Mouse (Mus musculus): Measurements from ENCODE around the gene Nutf2-ps1. TPM values are rescaled to one million over a fixed set of nuclear protein-coding genes. Genes with fewer than 3 reads are reported as not detected.
A peak's percentile ranks its signal among the peaks of the same experiment; 100 is the strongest.

Gene Nutf2-ps1
- polyA plus RNA-seq, 1 experiment from 2014 or later = 283 TPM

- H3K9me3 ChIP-seq = no peaks in the 10 kb centered on the region
- 0 out of 2 replicates have a peak overlapping the region, but pooled peaks have one; percentile 4 for H3K4me2 ChIP-seq
- WGBS = 54% methylated on average over 12 of the region's 12 CpGs
These were observed 37.9 kb downstream of the Nutf2-ps1 start for GRCm38 (mm10) chr19:53550972-53551371.

GRCm38 (mm10) chr19:53547597-53547996, 41.3 kb downstream of the Nutf2-ps1 start:
- no peak for ATAC-seq (ENCODE audit: extremely low read depth, insufficient number of reproducible peaks, low FRiP score, low TSS enrichment)
- H3K27me3 ChIP-seq (replicated peaks) = no peaks in the 10 kb centered on the region
- H3K36me3 ChIP-seq = peaks cover 8% of the 10 kb centered on the region
- H3K9ac ChIP-seq = no peak overlapping the region
- peaks cover 9% of the 10 kb centered on the region; the same call in 1 of the 2 replicates for H3K4me1 ChIP-seq
- 63% methylated on average over 8 of the region's 8 CpGs for WGBS
- no peak overlapping the region for H3K4me3 ChIP-seq
- no peak overlapping the region for H3K27ac ChIP-seq (replicated peaks)
- no peak overlapping the region for H3K4me2 ChIP-seq
- H3K9me3 ChIP-seq = no peaks in the 10 kb centered on the region

More at GRCm38 (mm10) chr19:53550972-53551371, 37.9 kb downstream of the Nutf2-ps1 start:
- H3K27me3 ChIP-seq (replicated peaks) = no peaks in the 10 kb centered on the region
- H3K4me1 ChIP-seq = peaks cover 20% of the 10 kb centered on the region
- H3K27ac ChIP-seq (replicated peaks) = no peak overlapping the region
- no peak for ATAC-seq (ENCODE audit: extremely low read depth, insufficient number of reproducible peaks, low FRiP score, low TSS enrichment)
- H3K4me3 ChIP-seq = no peak overlapping the region
- no peaks in the 10 kb centered on the region for H3K36me3 ChIP-seq
- no peak overlapping the region for H3K9ac ChIP-seq

GRCm38 (mm10) chr19:53544923-53545561, 43.8 kb downstream of the Nutf2-ps1 start:
- no peaks in the 10 kb centered on the region for H3K9me3 ChIP-seq
- no peak for ATAC-seq (ENCODE audit: extremely low read depth, insufficient number of reproducible peaks, low FRiP score, low TSS enrichment)
- H3K4me3 ChIP-seq = no peak overlapping the region
- H3K4me2 ChIP-seq = no peak overlapping the region
- H3K36me3 ChIP-seq = peaks cover 33% of the 10 kb centered on the region
- no peak overlapping the region for H3K27ac ChIP-seq (replicated peaks)
- no peaks in the 10 kb centered on the region for H3K4me1 ChIP-seq
- H3K9ac ChIP-seq = no peak overlapping the region
- 56% methylated on average over 4 of the region's 4 CpGs for WGBS
- H3K27me3 ChIP-seq (replicated peaks) = no peaks in the 10 kb centered on the region

- no peak overlapping the region for H3K27ac ChIP-seq (replicated peaks)
- 27% methylated on average over 3 of the region's 5 CpGs for WGBS
- peaks cover 40% of the 10 kb centered on the region for H3K36me3 ChIP-seq
- H3K4me3 ChIP-seq = no peak overlapping the region
- no peaks in the 10 kb centered on the region for H3K9me3 ChIP-seq
- no peaks in the 10 kb centered on the region for H3K27me3 ChIP-seq (replicated peaks)
- H3K9ac ChIP-seq = no peak overlapping the region
- no peak overlapping the region for H3K4me2 ChIP-seq
- ATAC-seq (ENCODE audit: extremely low read depth, insufficient number of reproducible peaks, low FRiP score, low TSS enrichment) = no peak
- peaks cover 8% of the 10 kb centered on the region for H3K4me1 ChIP-seq
These were observed 45.3 kb downstream of the Nutf2-ps1 start for GRCm38 (mm10) chr19:53543602-53544001.

GRCm38 (mm10) chr19:53539296-53539695, 49.6 kb downstream of the Nutf2-ps1 start:
- no peak overlapping the region for H3K27ac ChIP-seq (replicated peaks)
- WGBS = 72% methylated on average over 3 of the region's 3 CpGs
- H3K36me3 ChIP-seq = peaks cover 68% of the 10 kb centered on the region
- peaks cover 13% of the 10 kb centered on the region for H3K4me1 ChIP-seq
- no peaks in the 10 kb centered on the region for H3K27me3 ChIP-seq (replicated peaks)
- H3K4me3 ChIP-seq = no peak overlapping the region
- no peak for ATAC-seq (ENCODE audit: extremely low read depth, insufficient number of reproducible peaks, low FRiP score, low TSS enrichment)
- no peaks in the 10 kb centered on the region for H3K9me3 ChIP-seq
- H3K4me2 ChIP-seq = no peak overlapping the region
- no peak overlapping the region for H3K9ac ChIP-seq

- Histone ChIP-seq H3K27me3 (replicated peaks) (no peaks in the 10 kb centered on the region), H3K36me3 (peaks cover 73% of the 10 kb centered on the region), H3K9ac (no peak overlapping the region), H3K9me3 (no peaks in the 10 kb centered on the region), H3K27ac (replicated peaks) (no peak overlapping the region), H3K4me3 (no peak overlapping the region), H3K4me1 (peaks cover 13% of the 10 kb centered on the region), H3K4me2 (no peak overlapping the region)
- no peak for ATAC-seq (ENCODE audit: extremely low read depth, insufficient number of reproducible peaks, low FRiP score, low TSS enrichment)
- 58% methylated on average over 5 of the region's 5 CpGs for WGBS
These were observed 50.1 kb downstream of the Nutf2-ps1 start for GRCm38 (mm10) chr19:53538796-53539195.

Other genes starting within 250 kb of the Nutf2-ps1 start
- not detected in 2 replicates for gene Gm10197, start 217.3 kb downstream of the Nutf2-ps1 start, polyA plus RNA-seq (2015; fragmentation: Nextera tagmentation; extraction: Ambion mirVana)
- gene Smndc1, start 198.5 kb downstream of the Nutf2-ps1 start, polyA plus RNA-seq (2015; fragmentation: Nextera tagmentation; extraction: Ambion mirVana) = 27.8 and 28.8 TPM in 2 replicates
- 7.8 and 8.0 TPM in 2 replicates for gene Dusp5, start 60.0 kb downstream of the Nutf2-ps1 start, polyA plus RNA-seq (2015; fragmentation: Nextera tagmentation; extraction: Ambion mirVana)
- gene Smc3, start 11.3 kb upstream of the Nutf2-ps1 start, polyA plus RNA-seq (2015; fragmentation: Nextera tagmentation; extraction: Ambion mirVana) = 38.3 and 41.4 TPM in 2 replicates
- 33.1 and 36.3 TPM in 2 replicates for gene Rbm20, start 88.2 kb upstream of the Nutf2-ps1 start, polyA plus RNA-seq (2015; fragmentation: Nextera tagmentation; extraction: Ambion mirVana)

Measured in heart, embryonic 13.5 days (tissue).